ENCODE assay signal across 26 mouse cellular contexts in the genomic region with DNA sequence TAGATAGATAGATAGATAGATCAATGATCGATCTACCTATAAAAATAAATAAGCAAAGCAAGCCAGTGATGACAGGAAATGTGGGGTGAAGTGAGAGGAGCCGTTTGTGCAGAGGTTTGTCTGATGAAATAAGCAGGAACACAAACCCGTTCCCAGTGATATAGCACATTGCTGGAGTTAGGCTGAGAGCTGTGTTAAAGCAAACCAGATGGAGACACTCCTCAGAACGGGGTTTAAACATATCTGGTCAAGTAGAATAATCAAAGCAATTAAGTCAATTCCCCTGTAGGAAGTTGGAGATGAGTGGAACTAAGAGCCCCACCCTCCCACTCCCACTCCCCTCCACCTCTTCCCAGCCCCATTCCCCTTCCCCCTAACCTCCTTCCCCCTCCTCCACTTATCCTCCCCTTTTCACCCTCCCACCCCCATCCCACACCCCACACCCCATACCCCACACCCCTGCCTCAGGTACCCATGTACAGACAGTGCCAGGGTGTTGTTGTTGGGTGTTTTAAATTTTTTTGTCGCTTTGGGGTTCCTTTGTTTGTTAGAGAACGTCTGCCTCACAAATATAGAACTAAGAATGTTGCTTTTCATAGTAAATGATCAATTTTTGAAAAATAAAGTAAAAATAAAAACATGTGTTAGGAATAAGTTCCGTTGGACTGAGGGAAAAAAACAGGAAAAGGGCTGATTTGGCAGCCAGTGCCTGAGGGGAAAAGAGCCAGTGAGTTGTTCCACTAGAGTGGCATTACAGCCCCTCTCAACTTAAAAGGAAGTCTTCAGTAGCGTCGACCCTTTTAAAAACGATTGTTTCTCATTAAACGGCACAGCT.
DNase-seq lines count a peak whose midpoint lies in the region; ATAC-seq lines count a peak whose summit lies in the region.
"Had no signal": no experiment of that assay in that cellular context is flagged by ENCODE, and none has a peak within 500 bp of the region (broad histone marks: within the 10 kb centered on the region; RNA-seq: fewer than 3 reads in every experiment).

No protein-coding gene starts in this region.

- H3K4me2 ChIP-seq in midbrain, embryonic 11.5 days: no peak overlapping the region
- no peak overlapping the region for H3K4me2 ChIP-seq in midbrain, embryonic 16.5 days (ENCODE audit: low read length)
- H3K4me2 ChIP-seq in embryonic facial prominence, embryonic 14.5 days (ENCODE audit: low read depth, low read length): peak overlapping the region; percentile 25; the same call in 1 of the 2 replicates
- no peak overlapping the region for H3K4me2 ChIP-seq in limb, embryonic 12.5 days
- H3K4me2 ChIP-seq: forebrain, embryonic 13.5 days; heart, embryonic 13.5 days; hindbrain, embryonic 15.5 days had no signal

- H3K9ac ChIP-seq in midbrain, embryonic 11.5 days (ENCODE audit: low read length): no peak overlapping the region
- no peak overlapping the region for H3K9ac ChIP-seq in midbrain, embryonic 16.5 days (ENCODE audit: low read depth, low read length)
- H3K9ac ChIP-seq in embryonic facial prominence, embryonic 14.5 days (ENCODE audit: low read depth, low read length): no peak overlapping the region
- no peak overlapping the region for H3K9ac ChIP-seq in limb, embryonic 12.5 days (replicated peaks)
- H3K9ac ChIP-seq: forebrain, embryonic 13.5 days; heart, embryonic 13.5 days; hindbrain, embryonic 15.5 days had no signal

- H3K9me3 ChIP-seq in midbrain, embryonic 11.5 days (ENCODE audit: control insufficient read depth, low read length): no peaks in the 10 kb centered on the region
- no peaks in the 10 kb centered on the region for H3K9me3 ChIP-seq in midbrain, embryonic 16.5 days (replicated peaks; ENCODE audit: control insufficient read depth, low read length, poor library complexity, severe bottlenecking)
- H3K9me3 ChIP-seq in embryonic facial prominence, embryonic 14.5 days (ENCODE audit: control insufficient read depth, low read length): no peaks in the 10 kb centered on the region
- no peaks in the 10 kb centered on the region for H3K9me3 ChIP-seq in limb, embryonic 12.5 days
- H3K9me3 ChIP-seq: forebrain, embryonic 10.5 days; forebrain, embryonic 13.5 days; heart, embryonic 13.5 days; hindbrain, embryonic 15.5 days had no signal

- intact Hi-C loops in left cerebral cortex, postnatal 36 days (cut with DNase I): no loop called here

- H3K4me3 ChIP-seq in midbrain, embryonic 11.5 days (ENCODE audit: low read depth, low read length): no peak overlapping the region
- H3K4me3 ChIP-seq in midbrain, embryonic 16.5 days (ENCODE audit: low read depth, low read length): no peak overlapping the region
- no peak overlapping the region for H3K4me3 ChIP-seq in embryonic facial prominence, embryonic 14.5 days (ENCODE audit: low read depth, low read length)
- H3K4me3 ChIP-seq in limb, embryonic 12.5 days (replicated peaks): no peak overlapping the region
- H3K4me3 ChIP-seq: forebrain, embryonic 10.5 days; forebrain, embryonic 13.5 days; heart, adult 2 months; heart, embryonic 10.5 days; heart, embryonic 13.5 days; hindbrain, embryonic 15.5 days had no signal

- H3K27ac ChIP-seq in midbrain, embryonic 11.5 days (ENCODE audit: low read depth, low read length): no peak overlapping the region
- H3K27ac ChIP-seq in midbrain, embryonic 16.5 days (ENCODE audit: low read length): no peak overlapping the region
- H3K27ac ChIP-seq in embryonic facial prominence, embryonic 14.5 days (replicated peaks; ENCODE audit: low read depth, low read length): peak overlapping the region; percentile 65
- peak overlapping the region; percentile 12; the same call in 1 of the 2 replicates for H3K27ac ChIP-seq in limb, embryonic 12.5 days
- H3K27ac ChIP-seq: forebrain, embryonic 10.5 days; forebrain, embryonic 13.5 days; heart, adult 2 months; heart, embryonic 10.5 days; heart, embryonic 13.5 days; hindbrain, embryonic 15.5 days had no signal

- WGBS in midbrain, embryonic 11.5 days: 83% methylated on average over 11 of the region's 11 CpGs
- WGBS in midbrain, embryonic 16.5 days: 77% methylated on average over 11 of the region's 11 CpGs
- WGBS in embryonic facial prominence, embryonic 14.5 days: 24% methylated on average over 11 of the region's 11 CpGs
- WGBS in limb, embryonic 12.5 days: 38% methylated on average over 11 of the region's 11 CpGs

- no peak for ATAC-seq in midbrain, embryonic 11.5 days (ENCODE audit: low FRiP score)
- ATAC-seq in midbrain, embryonic 16.5 days: no peak
- peak; percentile 50; the same call in 1 of the 2 replicates for ATAC-seq in embryonic facial prominence, embryonic 14.5 days (ENCODE audit: low read depth)
- no peak for ATAC-seq in limb, embryonic 12.5 days (ENCODE audit: insufficient number of reproducible peaks, insufficient read depth, low FRiP score, low TSS enrichment, low read depth)
- ATAC-seq: forebrain, embryonic 13.5 days; forebrain, embryonic 16.5 days; Patski had no signal

- peak; percentile 23 for DNase-seq in midbrain, embryonic 11.5 days (ENCODE audit: low spot score, missing footprints)
- peak; percentile 79 for DNase-seq in embryonic facial prominence, embryonic 14.5 days (ENCODE audit: low spot score)
- DNase-seq in thymus, postnatal 4 days: no peak
- DNase-seq in left cerebral cortex, postnatal 36 days (ENCODE audit: low spot score in 2 of 2): no peak
- DNase-seq in adrenal gland, adult 18-20 months (ENCODE audit: low spot score in 2 of 2): no peak
- DNase-seq: adrenal gland, adult 8-10 months; adrenal gland, postnatal 25 days; cerebellum, adult 11-12 months; cerebellum, adult 8-10 months; cerebellum, postnatal 14 days; gastrocnemius, postnatal 10 days; gastrocnemius, postnatal 36 days; heart, adult 2 months; heart, postnatal 14 days; heart, postnatal 4 days had no signal

- H3K36me3 ChIP-seq in midbrain, embryonic 11.5 days (ENCODE audit: control insufficient read depth, insufficient read depth, low read length): no peaks in the 10 kb centered on the region
- no peaks in the 10 kb centered on the region for H3K36me3 ChIP-seq in midbrain, embryonic 16.5 days (ENCODE audit: control insufficient read depth, insufficient read depth, low read length)
- no peaks in the 10 kb centered on the region for H3K36me3 ChIP-seq in embryonic facial prominence, embryonic 14.5 days (ENCODE audit: control insufficient read depth, insufficient read depth, low read length)
- no peaks in the 10 kb centered on the region for H3K36me3 ChIP-seq in limb, embryonic 12.5 days
- H3K36me3 ChIP-seq: forebrain, embryonic 10.5 days; G1E; heart, embryonic 10.5 days; heart, embryonic 13.5 days; hindbrain, embryonic 15.5 days had no signal

- H3K4me1 ChIP-seq in midbrain, embryonic 11.5 days (ENCODE audit: control insufficient read depth, insufficient read depth, low read length): no peaks in the 10 kb centered on the region
- H3K4me1 ChIP-seq in midbrain, embryonic 16.5 days (ENCODE audit: control insufficient read depth, insufficient read depth, low read length): no peaks in the 10 kb centered on the region
- H3K4me1 ChIP-seq in embryonic facial prominence, embryonic 14.5 days (ENCODE audit: control insufficient read depth, insufficient read depth, low read length): no peaks in the 10 kb centered on the region; the same call in 1 of the 2 replicates
- peaks cover 7% of the 10 kb centered on the region for H3K4me1 ChIP-seq in limb, embryonic 12.5 days (replicated peaks)
- H3K4me1 ChIP-seq: forebrain, embryonic 10.5 days; forebrain, embryonic 13.5 days; heart, embryonic 10.5 days; heart, embryonic 13.5 days; hindbrain, embryonic 15.5 days had no signal

- no peaks in the 10 kb centered on the region for H3K27me3 ChIP-seq in midbrain, embryonic 11.5 days (ENCODE audit: control insufficient read depth, insufficient read depth, low read length)
- no peaks in the 10 kb centered on the region for H3K27me3 ChIP-seq in midbrain, embryonic 16.5 days (ENCODE audit: control insufficient read depth, insufficient read depth, low read depth, low read length)
- no peaks in the 10 kb centered on the region for H3K27me3 ChIP-seq in embryonic facial prominence, embryonic 14.5 days (replicated peaks; ENCODE audit: control insufficient read depth, insufficient read depth, low read length)
- no peaks in the 10 kb centered on the region for H3K27me3 ChIP-seq in limb, embryonic 12.5 days
- H3K27me3 ChIP-seq: CH12.LX; forebrain, embryonic 13.5 days; heart, embryonic 13.5 days; hindbrain, embryonic 15.5 days; Patski had no signal

Comparison
In these comparisons a context has a peak if more than half of its experiments do, and no peak if none do; other contexts are left out.
1. DNase-seq: peak in midbrain, embryonic 11.5 days (single experiment) and embryonic facial prominence, embryonic 14.5 days (single experiment); none in thymus, postnatal 4 days (single experiment), left cerebral cortex, postnatal 36 days (0 of 2) and adrenal gland, adult 18-20 months (0 of 2).
2. H3K27ac ChIP-seq: peak in embryonic facial prominence, embryonic 14.5 days (single experiment) and limb, embryonic 12.5 days (single experiment); none in midbrain, embryonic 11.5 days (single experiment) and midbrain, embryonic 16.5 days (single experiment).